Mouse (Mus musculus): ENCODE measurements at regions not wholly inside any gene's neighbourhood (a gene's known extent, or its start where the extent isn't known, plus 50 kb on each side); places are given as distances from the start of the nearest gene placed in this dataset.

DNA sequence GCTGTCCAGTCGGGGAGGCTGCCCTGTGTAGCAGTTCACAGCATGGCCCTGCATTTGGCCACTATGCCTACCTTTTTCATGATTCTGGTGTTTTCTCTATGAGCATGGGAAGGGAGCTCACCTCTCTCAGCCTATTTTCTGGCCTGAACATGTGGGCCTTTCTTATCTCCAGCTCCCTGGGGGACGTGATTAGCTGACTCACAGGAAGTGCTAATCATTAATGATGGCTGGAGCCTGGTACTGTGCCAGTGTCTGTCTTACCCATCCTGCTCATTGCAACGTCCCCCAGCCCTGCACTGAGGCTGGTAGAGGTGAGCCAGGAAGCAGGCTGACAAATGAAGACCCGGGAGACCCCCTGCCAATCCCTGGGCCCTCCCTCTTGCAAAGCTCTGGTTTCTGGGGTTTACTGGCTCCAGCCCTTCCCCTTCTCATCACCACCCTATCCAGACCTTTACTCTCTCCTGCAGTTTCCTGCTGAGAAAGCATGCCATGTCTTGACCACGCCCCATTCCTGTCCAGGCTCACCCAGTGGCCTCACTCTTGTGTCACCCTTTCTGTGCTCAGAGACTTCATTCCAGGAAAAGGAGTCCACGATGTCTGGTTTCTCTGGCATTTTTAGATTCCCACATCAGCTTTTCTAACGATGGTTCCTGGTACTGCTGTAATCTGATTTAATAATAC lies 219.8 kb downstream of the Tex36 start:
- no peak overlapping the region for H3K27ac ChIP-seq (ENCODE audit: control insufficient read depth, low read depth, low read length)
- H3K9me3 ChIP-seq (replicated peaks; ENCODE audit: insufficient read depth, low read length), result no peaks in the 10 kb centered on the region
- no peaks in the 10 kb centered on the region for H3K27me3 ChIP-seq (ENCODE audit: control insufficient read depth in 1 of 2, insufficient read depth in 2 of 2, low read length in 2 of 2)
- H3K9ac ChIP-seq (ENCODE audit: control insufficient read depth, low read depth, low read length, poor library complexity, severe bottlenecking), result no peak overlapping the region
- no peaks in the 10 kb centered on the region for H3K4me1 ChIP-seq (ENCODE audit: control insufficient read depth in 1 of 2, insufficient read depth in 2 of 2, low read length in 2 of 2)
- peak; percentile 17 for DNase-seq (ENCODE audit: low read depth, low spot score)
- H3K36me3 ChIP-seq (ENCODE audit: control insufficient read depth in 1 of 2, insufficient read depth in 2 of 2, low read length in 2 of 2), result no peaks in the 10 kb centered on the region
- H3K4me3 ChIP-seq (ENCODE audit: control insufficient read depth in 1 of 2, insufficient read depth in 1 of 2, low read depth in 2 of 2, low read length in 2 of 2), result no peak overlapping the region
- TF ChIP-seq BHLHE40 (IDR thresholded peaks at IDR 0.05; ENCODE audit: borderline replicate concordance, low read depth, low read length), result no peak
- no peak for TF ChIP-seq POLR2AphosphoS5 (IDR thresholded peaks at IDR 0.05; ENCODE audit: borderline replicate concordance, low read depth, low read length)
- TF ChIP-seq ETS1 (IDR thresholded peaks at IDR 0.05; ENCODE audit: low read depth, low read length), result 0 out of 2 replicates have a peak, but pooled peaks have one; percentile 19
- TF ChIP-seq EP300 (IDR thresholded peaks at IDR 0.05; ENCODE audit: low read depth in 1 of 2, low read length in 2 of 2), result 0 out of 4 replicates have a peak, but pooled peaks of 1 of the 2 experiments have one; percentile 27
- TF ChIP-seq NELFE (IDR thresholded peaks at IDR 0.05; ENCODE audit: low read depth, low read length), result no peak
- no peak for TF ChIP-seq JUND (IDR thresholded peaks at IDR 0.05; ENCODE audit: low read depth, low read length)
- no peak for TF ChIP-seq TBP (IDR thresholded peaks at IDR 0.05; ENCODE audit: low read depth, low read length)
- TF ChIP-seq TCF12 (IDR thresholded peaks at IDR 0.05; ENCODE audit: low read depth, low read length), result no peak
- TF ChIP-seq GATA1 (IDR thresholded peaks at IDR 0.05; ENCODE audit: low read depth, low read length), result peak; percentile 41; the same call in 1 of the 2 replicates
- no peak for TF ChIP-seq HCFC1 (IDR thresholded peaks at IDR 0.05; ENCODE audit: low read depth, low read length)
- no peak for TF ChIP-seq MAX (IDR thresholded peaks at IDR 0.05; ENCODE audit: low read length)
- TF ChIP-seq MAFK (IDR thresholded peaks at IDR 0.05; ENCODE audit: borderline replicate concordance, low read depth, low read length), result no peak
- no peak for TF ChIP-seq GABPA (IDR thresholded peaks at IDR 0.05; ENCODE audit: low read depth, low read length)
- no peak for TF ChIP-seq CTCF (IDR thresholded peaks at IDR 0.05 in 2 of 3, conservative IDR thresholded peaks at IDR 0.05 in 1 of 3; ENCODE audit: control insufficient read depth in 1 of 3, insufficient read depth in 1 of 3, low read depth in 2 of 3, low read length in 3 of 3, poor library complexity in 1 of 3, severe bottlenecking in 1 of 3)
- no peak for TF ChIP-seq MXI1 (IDR thresholded peaks at IDR 0.05; ENCODE audit: low read depth, low read length)
- no peak for TF ChIP-seq CHD1 (IDR thresholded peaks at IDR 0.05; ENCODE audit: low read depth, low read length)
- no peak for TF ChIP-seq POLR2A (IDR thresholded peaks at IDR 0.05; ENCODE audit: control insufficient read depth in 1 of 2, insufficient read depth in 1 of 2, low read depth in 1 of 2, low read length in 2 of 2, poor library complexity in 1 of 2)
- H3K79me2 ChIP-seq (ENCODE audit: control insufficient read depth, insufficient read depth, low read length, poor library complexity), result no peaks in the 10 kb centered on the region

GRCm38 (mm10) chr7:133379373-133379772 lies 222.6 kb downstream of the Tex36 start:
- TF ChIP-seq MAFK (IDR thresholded peaks at IDR 0.05; ENCODE audit: borderline replicate concordance, low read depth, low read length), result no peak
- no peak for TF ChIP-seq CHD1 (IDR thresholded peaks at IDR 0.05; ENCODE audit: low read depth, low read length)
- no peak for TF ChIP-seq E2F4 (IDR thresholded peaks at IDR 0.05; ENCODE audit: borderline replicate concordance, low read depth, low read length)
- no peak for TF ChIP-seq KAT2A (conservative IDR thresholded peaks at IDR 0.05; ENCODE audit: low read depth, low read length)
- no peak for TF ChIP-seq ZMIZ1 (IDR thresholded peaks at IDR 0.05; ENCODE audit: low read depth, low read length)
- no peak for TF ChIP-seq ZNF384 (IDR thresholded peaks at IDR 0.05; ENCODE audit: low read depth, low read length)
- TF ChIP-seq MAZ (IDR thresholded peaks at IDR 0.05; ENCODE audit: low read depth, low read length), result no peak
- TF ChIP-seq CTCF (IDR thresholded peaks at IDR 0.05 in 2 of 3, conservative IDR thresholded peaks at IDR 0.05 in 1 of 3; ENCODE audit: control insufficient read depth in 1 of 3, insufficient read depth in 1 of 3, low read depth in 2 of 3, low read length in 3 of 3, poor library complexity in 1 of 3, severe bottlenecking in 1 of 3), result no peak
- TF ChIP-seq MXI1 (IDR thresholded peaks at IDR 0.05; ENCODE audit: low read depth, low read length), result no peak
- no peak for TF ChIP-seq JUND (IDR thresholded peaks at IDR 0.05; ENCODE audit: low read depth, low read length)
- TF ChIP-seq ZKSCAN1 (IDR thresholded peaks at IDR 0.05; ENCODE audit: low read depth, low read length), result no peak
- H3K36me3 ChIP-seq (ENCODE audit: control insufficient read depth in 1 of 2, insufficient read depth in 2 of 2, low read length in 2 of 2), result no peaks in the 10 kb centered on the region
- no peaks in the 10 kb centered on the region for H3K4me1 ChIP-seq (ENCODE audit: control insufficient read depth in 1 of 2, insufficient read depth in 2 of 2, low read length in 2 of 2)
- no peak overlapping the region for H3K4me3 ChIP-seq (ENCODE audit: control insufficient read depth in 1 of 2, insufficient read depth in 1 of 2, low read depth in 2 of 2, low read length in 2 of 2)
- no peak overlapping the region for H3K27ac ChIP-seq (ENCODE audit: control insufficient read depth, low read depth, low read length)
- no peak overlapping the region for H3K9ac ChIP-seq (ENCODE audit: control insufficient read depth, low read depth, low read length, poor library complexity, severe bottlenecking)
- DNase-seq (ENCODE audit: low read depth, low spot score), result no peak
- no peaks in the 10 kb centered on the region for H3K9me3 ChIP-seq (replicated peaks; ENCODE audit: insufficient read depth, low read length)
- no peaks in the 10 kb centered on the region for H3K27me3 ChIP-seq (ENCODE audit: control insufficient read depth in 1 of 2, insufficient read depth in 2 of 2, low read length in 2 of 2)
- no peaks in the 10 kb centered on the region for H3K79me2 ChIP-seq (ENCODE audit: control insufficient read depth, insufficient read depth, low read length, poor library complexity)
